In the genomic region with DNA sequence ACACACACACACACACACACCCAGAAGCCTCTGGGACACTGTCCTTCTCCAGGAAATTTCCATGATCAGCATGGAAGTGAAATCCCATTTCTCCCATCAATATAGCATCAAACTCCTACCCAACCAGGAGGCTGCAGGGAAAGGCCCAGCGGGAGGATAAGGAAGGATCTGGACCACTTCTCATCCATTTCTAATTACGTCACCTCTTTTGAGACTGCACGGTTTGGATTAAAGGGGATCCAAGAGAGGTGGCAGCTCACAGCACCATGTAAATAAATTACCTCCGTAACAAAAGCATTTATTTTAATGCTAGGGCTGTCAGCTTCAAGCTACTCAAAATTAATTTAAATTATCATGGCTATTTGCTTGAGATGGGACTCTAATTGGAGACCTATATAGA, we compare ENCODE assay signal across 19 mouse cellular contexts.
"Had no signal": no experiment of that assay in that cellular context is flagged by ENCODE, and none has a peak within 500 bp of the region (broad histone marks: within the 10 kb centered on the region; RNA-seq: fewer than 3 reads in every experiment).

No protein-coding gene starts in this region.

- DNase-seq: kidney, adult 18-20 months; kidney, adult 9 months; kidney, postnatal 25 days; layer of hippocampus, adult 9-11 months; layer of hippocampus, postnatal 36 days; liver, embryonic 13.5 days; lung, adult 2 months; lung, postnatal 14 days; lung, postnatal 4 days; retina, postnatal 1 day; right cerebral cortex, postnatal 25 days; thymus, adult 2 months; thymus, postnatal 14 days had no signal

- H3K27me3 ChIP-seq: liver, embryonic 13.5 days; neural tube, embryonic 12.5 days had no signal

- ATAC-seq: inflammation-experienced regulatory T-cells, adult 6 months; intestine, embryonic 16.5 days had no signal

- H3K27ac ChIP-seq: layer of hippocampus, adult 2 months; left cerebral cortex, adult 2 months; liver, embryonic 13.5 days; neural tube, embryonic 12.5 days; stomach, postnatal 0 days had no signal

- H3K4me2 ChIP-seq: liver, embryonic 13.5 days; neural tube, embryonic 12.5 days had no signal

- H3K9ac ChIP-seq: liver, embryonic 13.5 days; neural tube, embryonic 12.5 days had no signal

- H3K36me3 ChIP-seq: liver, embryonic 13.5 days; neural tube, embryonic 12.5 days had no signal

- H3K9me3 ChIP-seq: liver, embryonic 13.5 days; neural tube, embryonic 12.5 days had no signal

- H3K4me3 ChIP-seq: layer of hippocampus, adult 2 months; left cerebral cortex, adult 2 months; liver, embryonic 13.5 days; neural tube, embryonic 12.5 days had no signal

- H3K4me1 ChIP-seq: liver, embryonic 13.5 days; neural tube, embryonic 12.5 days had no signal
